Mouse (Mus musculus) lung, postnatal 0 days (tissue): ENCODE measurements around the gene Gpr39.

ENCODE experiments used
- CTCF ChIP-seq: IDR thresholded peaks from 2 replicates; pipeline ENCODE4 v1.5.1; 2016; ENCODE audit warnings: antibody characterized with exemption, mild to moderate bottlenecking
- EP300 ChIP-seq: IDR thresholded peaks from 2 replicates; pipeline ENCODE4 v1.6.1; 2016; ENCODE audit warnings: antibody characterized with exemption, mild to moderate bottlenecking, control low read depth

DNA sequence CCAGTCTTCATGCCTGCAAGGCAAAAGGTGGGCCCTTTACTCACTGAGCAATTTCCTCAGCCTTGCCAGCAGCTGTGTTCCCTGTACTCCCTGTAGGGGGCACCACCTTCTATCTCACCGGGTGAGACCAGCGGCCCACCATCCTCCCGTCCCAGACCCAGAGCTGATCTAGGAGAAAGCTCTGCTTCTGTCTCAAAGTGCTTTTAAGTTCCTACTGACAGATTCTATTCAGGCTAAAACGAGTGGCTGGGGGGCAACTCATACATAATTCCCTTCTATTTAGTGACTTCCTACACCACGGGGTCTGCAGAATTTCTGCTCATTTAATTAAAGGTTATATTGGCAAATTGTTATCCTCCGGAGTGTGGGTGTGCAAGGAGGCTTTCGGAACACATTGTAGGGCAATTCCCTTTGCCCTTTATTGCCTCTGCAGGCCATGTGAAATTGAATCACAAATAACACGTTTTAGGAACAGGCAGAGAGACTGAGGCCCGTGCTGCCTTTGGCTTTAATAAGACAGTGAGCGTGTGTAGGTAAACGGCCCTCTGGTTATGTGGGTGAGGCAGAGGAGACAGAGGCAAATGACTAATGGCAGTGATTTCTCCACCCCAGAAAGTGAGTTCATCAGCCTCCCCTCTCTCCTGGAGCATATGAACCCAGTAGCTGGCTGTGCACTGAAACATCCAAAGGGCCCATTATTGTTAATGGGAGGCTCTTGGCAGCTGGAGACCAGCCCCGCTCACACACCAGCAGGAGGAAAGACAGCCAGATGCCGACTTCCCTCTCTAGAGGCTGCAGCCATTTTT is 53.1 kb downstream of the Gpr39 start:
- peak; percentile 32 for TF ChIP-seq CTCF
- no peak for TF ChIP-seq EP300
